Mouse (Mus musculus) left cerebral cortex, adult 9 months (tissue): ENCODE measurements around the gene Nckap5l.

Experiments used
- DNase-seq, 2 experiments: peaks; one replicate each; pipeline ENCODE4 v3.0.0; 2022; ENCODE audit warnings: low spot score in 2 of 2

Nckap5l gene

DNA sequence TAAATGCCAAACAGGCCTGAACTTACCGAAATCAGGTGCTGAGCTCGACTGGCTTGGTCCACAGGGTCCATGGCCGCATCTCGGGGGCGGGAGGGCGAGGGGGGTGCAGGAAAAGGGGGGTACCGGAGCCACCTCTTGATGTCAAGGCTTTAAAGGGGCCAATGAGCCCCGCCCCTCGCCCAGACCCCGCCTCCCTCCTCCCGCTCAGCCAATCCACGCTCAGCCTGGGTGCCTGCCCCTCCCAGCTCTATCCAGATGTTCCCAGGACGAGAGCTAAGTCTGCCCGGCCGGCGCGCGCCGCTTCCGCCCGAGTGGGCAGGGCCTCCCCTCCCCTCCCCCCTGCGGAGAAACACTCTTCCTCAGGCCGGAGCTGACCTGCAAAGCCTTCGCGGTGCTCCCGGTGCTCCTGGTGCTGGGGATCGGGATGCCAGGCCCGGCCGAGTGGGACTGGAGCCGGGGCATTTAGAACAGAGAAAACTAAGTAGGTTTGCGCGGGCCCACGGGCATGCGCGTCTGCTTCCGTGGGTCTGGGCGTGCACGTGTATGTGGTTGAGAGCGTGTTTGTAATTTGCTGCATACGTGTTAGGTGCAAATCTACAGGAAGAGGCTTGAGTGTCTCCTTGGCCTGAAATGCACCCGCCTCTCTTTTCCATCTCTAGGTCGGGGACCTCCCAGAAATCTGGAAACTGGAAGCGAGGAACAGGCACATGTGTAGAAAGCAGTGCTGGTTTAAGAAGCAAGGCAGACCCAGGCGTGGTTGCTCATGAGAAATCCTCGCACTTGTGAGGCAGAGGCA, at the start of gene Nckap5l:
TSS of gene Nckap5l (minus strand) at position 143 of the 796 bp plus-strand sequence.
- peak; percentile 63 to 87 for DNase-seq

DNA sequence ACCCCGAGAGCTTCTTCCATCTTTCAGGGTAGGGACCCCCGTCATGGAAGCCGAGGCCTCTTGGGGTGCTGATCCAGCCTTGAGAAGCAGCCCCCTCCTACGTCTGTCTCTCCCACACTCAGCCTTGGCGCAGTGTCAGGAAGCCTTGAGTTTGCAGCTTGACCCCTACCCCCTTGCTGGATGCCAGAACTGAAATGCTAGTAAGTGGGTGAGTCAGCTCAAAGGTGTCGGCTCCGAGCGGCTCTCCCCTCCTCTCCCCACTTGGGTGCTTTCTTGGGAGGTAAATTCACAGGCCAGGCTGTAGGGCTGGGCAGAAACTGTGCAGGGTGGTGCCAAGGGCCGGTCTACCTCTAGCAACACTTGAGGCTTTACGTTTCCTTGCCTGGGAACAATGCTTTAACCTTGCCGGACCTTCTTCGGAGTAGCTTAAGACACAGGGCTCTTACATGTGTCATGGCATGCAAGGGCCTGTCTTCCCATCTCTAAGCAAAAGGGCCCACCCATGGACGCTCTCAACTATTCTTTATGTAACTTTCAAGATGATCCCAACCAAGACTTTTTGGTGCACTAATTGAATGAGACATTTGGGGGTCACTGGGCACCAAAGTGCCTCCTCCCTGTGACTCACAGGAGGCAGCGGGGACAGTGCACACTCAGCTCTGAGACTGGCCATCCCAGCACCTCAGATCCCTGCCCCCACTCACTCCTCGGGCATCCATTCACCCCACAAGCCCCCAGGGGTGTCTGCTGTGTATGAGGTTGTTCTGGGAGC, 48.0 kb upstream of the Nckap5l start:
- no peak for DNase-seq

GRCm38 (mm10) chr15:99503256-99503655, 45.7 kb upstream of the Nckap5l start:
- DNase-seq, result no peak

DNA sequence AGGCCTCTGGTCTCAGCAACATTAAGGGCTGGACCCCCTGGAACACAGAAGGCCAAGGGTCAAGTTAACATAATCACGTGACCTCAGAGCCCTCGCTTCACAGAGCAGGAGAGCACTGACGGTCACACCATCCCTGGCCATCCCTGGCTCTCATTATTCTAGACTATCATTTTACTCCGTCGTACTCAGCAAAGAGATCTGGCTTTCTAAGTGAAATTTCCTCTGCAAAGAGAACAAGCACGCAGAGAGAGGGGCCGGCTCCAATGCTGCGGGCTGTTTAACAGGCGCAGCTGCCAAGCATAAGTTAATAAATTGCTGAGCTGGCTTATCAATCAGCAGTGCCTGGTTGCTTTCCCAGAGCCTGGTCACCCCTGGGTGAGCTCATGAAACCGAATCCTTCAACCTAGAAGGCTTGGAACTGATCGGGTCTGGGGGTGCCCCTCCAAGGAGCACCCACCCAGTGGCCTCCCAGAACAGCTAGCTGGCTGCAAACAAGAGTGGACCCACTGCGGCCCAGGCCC, 44.8 kb upstream of the Nckap5l start:
- no peak for DNase-seq

DNA sequence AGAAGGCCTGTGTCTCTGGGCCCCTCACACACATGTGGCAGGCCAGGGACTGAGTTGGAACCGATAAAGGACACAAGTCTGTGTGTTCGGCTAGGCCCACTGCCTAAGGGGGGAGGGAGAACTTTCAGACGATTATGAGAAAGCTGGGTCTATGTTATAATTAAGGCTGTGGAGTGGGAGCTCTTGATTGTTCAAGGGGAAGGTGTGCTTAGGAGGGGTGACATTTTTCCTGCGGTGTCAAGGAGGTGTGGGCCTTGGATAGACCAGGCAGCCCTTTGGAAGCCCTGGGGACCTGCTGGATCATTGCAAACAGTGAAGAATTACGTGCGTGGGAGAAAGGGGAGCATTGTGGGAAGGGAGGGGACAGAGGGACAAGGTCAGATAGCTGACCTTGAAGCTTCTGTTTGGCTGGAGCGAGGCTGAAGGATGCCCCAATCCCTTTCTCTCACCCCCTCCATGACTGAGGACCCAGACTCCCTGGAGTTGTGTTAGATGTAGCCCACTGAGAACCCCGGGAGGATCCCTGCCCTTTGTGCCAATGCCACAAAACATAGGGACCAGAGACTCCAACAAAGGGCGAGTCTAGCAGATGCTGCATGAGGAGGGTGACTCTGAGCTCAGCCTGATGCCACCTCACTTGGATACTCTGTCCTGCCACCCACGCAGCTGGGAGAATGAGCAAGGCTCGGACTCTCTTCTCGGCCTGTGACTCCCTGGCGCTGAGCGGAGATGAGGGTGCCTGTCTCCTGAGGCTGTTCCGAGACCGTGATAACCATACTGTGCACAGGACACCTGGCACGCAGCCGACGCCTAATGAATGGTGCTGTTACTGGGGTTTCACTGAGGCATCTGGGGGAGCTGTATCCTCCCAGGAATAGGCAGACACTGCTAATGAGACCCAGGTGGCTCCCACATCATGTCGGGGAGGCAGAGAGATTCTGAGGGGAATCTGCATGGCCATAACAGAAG, 44.0 kb upstream of the Nckap5l start:
- DNase-seq, result peak; percentile 68 to 75

GRCm38 (mm10) chr15:99500320-99500719, 42.8 kb upstream of the Nckap5l start:
- DNase-seq, result no peak

DNA sequence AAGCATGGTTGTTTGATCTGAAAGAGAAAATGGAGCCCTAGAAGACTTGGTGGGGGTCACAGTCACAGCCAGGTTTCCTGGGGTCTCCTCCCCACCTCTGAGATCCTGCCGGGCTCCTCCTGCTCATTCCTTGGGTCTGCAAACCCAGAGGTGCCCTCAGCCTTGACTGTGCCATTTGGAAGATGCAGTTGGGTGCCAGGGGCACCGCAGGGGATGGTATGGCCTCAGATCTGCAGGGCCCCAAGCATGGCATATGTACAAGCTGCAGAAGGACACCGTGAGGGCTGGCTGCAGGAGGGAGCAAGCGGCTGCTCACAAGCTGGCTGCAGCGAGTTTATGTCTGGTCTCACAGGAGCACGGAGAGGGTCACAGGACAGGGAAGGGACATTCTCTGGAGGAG, 42.2 kb upstream of the Nckap5l start:
- DNase-seq, result no peak

DNA sequence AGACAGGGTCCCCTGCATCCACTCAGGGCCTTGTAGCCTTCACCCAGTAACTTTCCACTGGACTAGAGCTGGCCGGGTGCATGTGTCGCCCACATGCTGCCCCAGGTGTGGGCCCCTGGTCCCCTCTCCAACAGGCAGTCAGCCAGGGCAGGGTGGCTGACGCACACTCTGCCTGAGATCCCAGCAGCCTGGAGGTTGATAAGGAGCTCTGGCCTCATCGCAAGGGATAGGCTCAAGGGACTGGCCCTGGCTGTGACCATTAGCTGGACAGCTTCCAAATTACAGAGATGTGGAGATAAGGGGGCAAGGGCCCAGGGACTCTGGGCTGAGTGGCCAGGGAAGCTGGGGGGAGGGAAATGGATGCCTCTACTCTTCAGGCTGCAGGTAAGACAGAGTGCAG, 41.2 kb upstream of the Nckap5l start:
- DNase-seq, result no peak

GRCm38 (mm10) chr15:99498356-99498755, 40.8 kb upstream of the Nckap5l start:
- no peak for DNase-seq

DNA sequence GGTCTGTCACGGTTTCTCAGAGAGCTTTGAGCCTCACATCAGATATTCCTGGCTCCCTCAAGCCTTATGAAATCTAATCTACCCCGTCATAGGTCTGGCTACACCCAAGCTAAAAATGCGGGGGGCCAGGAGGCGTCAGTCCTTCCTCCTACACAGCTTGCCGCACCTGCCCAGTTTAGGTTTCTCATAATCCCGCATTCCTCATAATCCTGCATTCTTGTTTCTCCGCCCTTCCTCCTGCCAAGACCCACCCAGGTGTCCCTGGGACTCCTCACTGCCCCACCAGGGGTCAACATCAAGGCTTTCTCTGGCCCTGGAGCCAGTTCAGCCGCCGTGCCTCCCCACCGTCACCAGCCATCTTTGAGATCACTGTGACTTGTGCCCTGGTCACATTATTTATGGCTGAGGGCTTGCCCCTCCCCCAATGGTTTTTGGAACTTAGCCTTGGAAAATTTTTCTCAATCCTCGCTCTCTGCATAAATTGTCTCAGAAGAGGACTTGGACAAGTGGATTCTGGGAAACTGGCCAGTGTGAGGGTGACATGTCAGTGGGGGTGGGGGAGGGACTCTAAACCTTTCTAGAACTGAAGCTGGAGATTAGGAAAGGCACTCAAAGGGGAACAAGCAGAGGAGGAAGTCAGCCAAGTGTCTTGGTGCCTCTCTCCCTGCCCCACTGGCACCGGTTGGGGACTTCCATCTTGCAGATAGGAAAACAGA, 40.1 kb upstream of the Nckap5l start:
- DNase-seq, result peak; percentile 55 to 80

- peak in 1 of 2 experiments; percentile 75 for DNase-seq
Observed at GRCm38 (mm10) chr15:99497061-99497460, 39.5 kb upstream of the Nckap5l start.

GRCm38 (mm10) chr15:99484745-99485144, 27.2 kb upstream of the Nckap5l start:
- no peak for DNase-seq

- no peak for DNase-seq
Observed at GRCm38 (mm10) chr15:99475814-99476213, 18.3 kb upstream of the Nckap5l start.

- DNase-seq, result peak; percentile 52 to 83
Observed at GRCm38 (mm10) chr15:99474576-99474926, 17.0 kb upstream of the Nckap5l start, which contains the start of gene Bcdin3d. Gene Bcdin3d, minus strand, starts transcription at chr15:99474730.

DNA sequence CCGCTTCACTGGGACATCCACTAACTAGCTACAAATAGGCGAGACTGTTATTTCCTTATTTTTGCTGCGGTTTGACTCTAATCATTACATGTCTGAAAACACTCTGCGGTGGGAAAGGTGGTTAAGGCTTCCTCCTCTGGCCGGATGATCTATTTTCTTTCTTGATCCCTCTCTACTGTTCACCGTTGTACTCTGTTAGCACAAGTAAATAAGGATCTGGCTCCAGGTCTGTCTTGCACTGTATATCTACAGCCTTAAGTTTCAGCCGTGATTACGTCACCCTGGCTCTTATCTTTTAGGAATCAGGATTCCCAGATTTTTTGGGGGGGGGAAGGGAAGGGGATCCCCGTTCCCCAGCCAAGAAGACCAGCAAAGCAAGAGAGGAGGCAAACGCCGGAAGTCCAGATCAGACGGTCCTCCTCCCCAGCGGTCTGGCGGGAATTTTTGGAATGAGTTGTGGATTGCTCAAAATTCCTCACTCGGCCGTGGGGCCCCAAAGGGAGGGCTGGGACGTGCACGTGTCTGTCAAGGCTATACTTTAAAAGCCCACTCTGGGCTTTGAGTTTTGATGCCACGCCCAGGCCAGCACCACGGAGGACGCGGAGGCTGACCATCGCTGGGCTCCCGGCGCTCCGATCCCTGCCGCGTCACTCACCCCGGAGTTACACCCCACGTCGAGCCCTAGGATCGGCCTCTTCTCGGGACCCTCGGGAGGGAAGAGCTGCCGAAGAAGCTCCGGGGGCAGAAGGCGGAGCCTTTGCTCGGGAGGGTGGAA, 16.4 kb upstream of the Nckap5l start:
- DNase-seq, result peak in 1 of 2 experiments; percentile 44

DNA sequence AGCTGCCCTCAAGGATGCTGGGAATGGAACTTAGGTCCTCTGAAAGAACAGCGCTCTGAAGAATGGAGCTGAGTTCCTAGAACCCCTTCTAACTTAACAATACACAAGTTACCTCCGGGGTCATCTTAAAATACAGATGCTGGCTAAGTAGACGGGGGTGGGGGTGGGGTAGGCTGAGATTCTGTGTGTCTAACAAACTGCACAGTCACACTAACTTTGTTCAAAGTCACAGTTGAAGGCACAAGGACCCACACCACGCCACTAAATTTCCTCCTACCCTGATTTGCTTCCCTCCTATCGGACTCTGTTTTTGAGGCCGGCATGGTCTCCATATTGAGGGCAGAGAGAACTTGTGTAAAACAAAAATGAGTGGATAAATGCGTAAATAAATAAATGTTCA, 15.4 kb upstream of the Nckap5l start:
- DNase-seq, result no peak

GRCm38 (mm10) chr15:99471677-99472063, 14.1 kb upstream of the Nckap5l start:
- DNase-seq, result no peak

DNA sequence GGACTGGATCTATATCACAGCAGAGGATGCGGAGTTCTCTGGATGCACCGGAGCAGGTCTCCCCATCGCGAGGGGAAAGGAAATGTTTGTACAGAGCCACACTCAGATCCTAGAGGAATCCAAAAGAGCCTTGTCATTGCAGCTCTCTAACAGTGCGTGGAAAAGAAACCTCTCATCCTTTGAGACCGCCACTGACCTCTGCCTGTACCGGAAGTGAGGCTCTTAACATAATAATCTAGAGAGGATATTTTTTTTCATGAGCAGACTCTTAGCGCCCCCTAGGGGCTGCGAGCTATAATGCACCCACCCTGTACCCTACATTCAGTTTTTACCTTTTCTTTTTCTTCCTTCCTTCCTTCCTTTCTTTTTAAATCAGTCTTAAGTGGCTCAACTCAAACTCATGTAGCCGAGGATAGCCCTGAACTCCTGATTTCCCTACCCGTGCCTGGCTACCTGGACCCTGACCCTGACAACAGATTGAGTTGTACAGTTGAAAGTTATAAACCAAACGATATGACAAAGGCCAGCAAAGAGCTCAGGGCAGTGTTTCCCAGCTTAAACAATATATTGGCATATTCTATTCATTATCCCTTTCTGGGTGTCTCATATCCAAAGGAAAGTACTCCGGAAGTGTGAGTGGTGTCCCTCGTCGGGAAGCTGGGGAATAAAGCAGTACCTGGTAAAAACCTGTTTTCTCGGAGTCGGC, 13.6 kb upstream of the Nckap5l start:
- peak in 1 of 2 experiments; percentile 57 for DNase-seq

DNA sequence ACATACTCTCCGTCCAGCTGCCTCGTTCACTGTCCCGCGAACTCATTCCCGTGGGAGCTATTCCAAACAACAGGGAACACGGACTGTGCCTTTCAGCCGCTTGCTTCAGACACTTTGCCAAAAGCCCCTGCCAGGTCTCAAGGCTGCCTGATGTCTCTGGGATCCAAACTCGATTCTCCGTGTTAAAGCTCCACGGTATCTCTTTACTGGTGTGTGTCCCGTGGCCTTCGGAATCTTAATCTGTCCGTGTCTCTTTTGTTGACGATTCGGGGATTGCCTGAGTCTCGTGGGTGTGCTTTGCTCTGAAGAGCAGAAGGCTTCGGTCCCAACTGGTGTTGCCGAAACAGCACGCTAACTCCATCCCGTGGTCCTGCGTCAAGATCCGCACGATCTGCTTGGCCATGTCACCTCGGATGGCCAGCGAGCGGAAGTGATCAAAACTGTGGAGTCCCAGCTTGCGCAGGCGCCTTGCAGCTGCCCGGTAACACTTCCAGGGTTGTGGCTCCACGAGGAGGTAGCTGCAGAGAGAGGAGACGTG, 12.7 kb upstream of the Nckap5l start:
- no peak for DNase-seq
